20 mouse cellular contexts compared by ENCODE assay signal in the genomic region with DNA sequence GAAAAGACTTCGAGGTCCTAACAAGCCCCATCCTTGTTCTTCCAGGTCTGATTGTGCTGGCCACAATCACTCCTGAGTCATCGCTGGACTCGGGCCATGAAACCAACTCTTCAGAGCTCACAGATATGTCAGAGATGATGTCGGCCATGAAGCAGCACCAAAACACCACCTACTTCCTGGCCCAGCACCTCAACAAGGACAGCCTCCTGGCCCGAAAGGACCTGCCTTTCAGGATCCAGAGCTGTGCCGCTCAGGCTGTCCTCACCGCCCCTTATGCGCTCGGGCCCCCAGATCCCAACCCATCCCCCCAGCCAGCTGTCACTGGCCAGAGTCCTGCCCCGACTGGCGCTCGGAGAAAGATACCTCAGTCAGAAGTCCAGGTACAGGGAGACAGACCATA. TPM values are rescaled to one million over a fixed set of nuclear protein-coding genes. Genes with fewer than 3 reads are reported as not detected.
A peak's percentile ranks its signal among the peaks of the same experiment; 100 is the strongest.
DNase-seq lines count a peak whose midpoint lies in the region; ATAC-seq lines count a peak whose summit lies in the region.
"Had no signal": no experiment of that assay in that cellular context is flagged by ENCODE, and none has a peak within 500 bp of the region (broad histone marks: within the 10 kb centered on the region; RNA-seq: fewer than 3 reads in every experiment).

No protein-coding gene starts in this region.

- 89% methylated on average over 12 of the region's 12 CpGs for WGBS in kidney, embryonic 16.5 days
- 84% methylated on average over 12 of the region's 12 CpGs for WGBS in hindbrain, embryonic 14.5 days

- H3K27me3 ChIP-seq in kidney, embryonic 16.5 days (ENCODE audit: insufficient read depth, low read length): peaks cover 11% of the 10 kb centered on the region
- 0 out of 2 replicates have a peak, but pooled peaks cover 3% of the 10 kb centered on the region for H3K27me3 ChIP-seq in hindbrain, embryonic 14.5 days (ENCODE audit: control insufficient read depth, insufficient read depth, low read length)
- H3K27me3 ChIP-seq: lung, embryonic 15.5 days had no signal

- no peak overlapping the region for H3K4me2 ChIP-seq in kidney, embryonic 16.5 days (replicated peaks; ENCODE audit: low read depth, low read length)
- H3K4me2 ChIP-seq in hindbrain, embryonic 14.5 days (replicated peaks): no peak overlapping the region
- H3K4me2 ChIP-seq: embryonic facial prominence, embryonic 12.5 days; heart, embryonic 15.5 days; hindbrain, embryonic 12.5 days; liver, embryonic 11.5 days; lung, embryonic 15.5 days had no signal

- H3K27ac ChIP-seq in kidney, embryonic 16.5 days (ENCODE audit: low read length): no peak overlapping the region
- no peak overlapping the region for H3K27ac ChIP-seq in hindbrain, embryonic 14.5 days
- H3K27ac ChIP-seq: embryonic facial prominence, embryonic 12.5 days; forebrain, embryonic 10.5 days; heart, embryonic 15.5 days; hindbrain, embryonic 12.5 days; lung, embryonic 15.5 days had no signal

- no peak overlapping the region for H3K4me3 ChIP-seq in kidney, embryonic 16.5 days (ENCODE audit: low read length)
- H3K4me3 ChIP-seq in hindbrain, embryonic 14.5 days (replicated peaks; ENCODE audit: low read length): no peak overlapping the region
- H3K4me3 ChIP-seq: embryonic facial prominence, embryonic 12.5 days; forebrain, embryonic 10.5 days; heart, embryonic 15.5 days; hindbrain, embryonic 12.5 days; lung, embryonic 15.5 days had no signal

- H3K9me3 ChIP-seq in kidney, embryonic 16.5 days (ENCODE audit: low read length): no peaks in the 10 kb centered on the region
- no peaks in the 10 kb centered on the region for H3K9me3 ChIP-seq in hindbrain, embryonic 14.5 days (ENCODE audit: control insufficient read depth, low read length)
- H3K9me3 ChIP-seq: embryonic facial prominence, embryonic 12.5 days; forebrain, embryonic 10.5 days; heart, embryonic 15.5 days; hindbrain, embryonic 12.5 days; lung, embryonic 15.5 days had no signal

- H3K9ac ChIP-seq in kidney, embryonic 16.5 days (replicated peaks; ENCODE audit: low read length): no peak overlapping the region
- H3K9ac ChIP-seq in hindbrain, embryonic 14.5 days: no peak overlapping the region
- H3K9ac ChIP-seq: embryonic facial prominence, embryonic 12.5 days; heart, embryonic 15.5 days; hindbrain, embryonic 12.5 days; lung, embryonic 15.5 days had no signal

- 0 out of 2 replicates have a peak, but pooled peaks have one; percentile 12 for ATAC-seq in kidney, embryonic 16.5 days (ENCODE audit: low FRiP score, low TSS enrichment)
- no peak for ATAC-seq in hindbrain, embryonic 14.5 days (ENCODE audit: low FRiP score)
- ATAC-seq: intestine, embryonic 16.5 days; midbrain, embryonic 16.5 days; Patski had no signal

- no peak for DNase-seq in kidney, postnatal 4 days
- DNase-seq in adipocyte (ENCODE audit: low spot score): peak; percentile 14
- DNase-seq in cerebellum, adult 11-12 months: peak; percentile 50
- peak; percentile 41 to 52 for DNase-seq in cerebellum, postnatal 36 days
- no peak for DNase-seq in hindbrain, embryonic 14.5 days (ENCODE audit: low spot score)
- DNase-seq in right cerebral cortex, postnatal 14 days: no peak
- DNase-seq: kidney, postnatal 10 days; layer of hippocampus, adult 9-11 months; right cerebral cortex, postnatal 4 days; thymus, adult 2 months had no signal

- H3K4me1 ChIP-seq in kidney, embryonic 16.5 days (ENCODE audit: insufficient read depth, low read length): no peaks in the 10 kb centered on the region
- H3K4me1 ChIP-seq in hindbrain, embryonic 14.5 days (replicated peaks; ENCODE audit: control insufficient read depth, insufficient read depth, low read length): no peaks in the 10 kb centered on the region
- H3K4me1 ChIP-seq: embryonic facial prominence, embryonic 12.5 days; forebrain, embryonic 10.5 days; heart, embryonic 15.5 days; hindbrain, embryonic 12.5 days; lung, embryonic 15.5 days had no signal

- H3K36me3 ChIP-seq in kidney, embryonic 16.5 days (ENCODE audit: insufficient read depth, low read length): no peaks in the 10 kb centered on the region
- H3K36me3 ChIP-seq in hindbrain, embryonic 14.5 days (replicated peaks; ENCODE audit: control insufficient read depth, insufficient read depth): no peaks in the 10 kb centered on the region
- H3K36me3 ChIP-seq: embryonic facial prominence, embryonic 12.5 days; forebrain, embryonic 10.5 days; heart, embryonic 15.5 days; hindbrain, embryonic 12.5 days; lung, embryonic 15.5 days had no signal

RNA-seq across cellular contexts. Expression of a gene that starts 25.9 kb away (rescaled TPM):
- polyA plus RNA-seq in kidney, embryonic 16.5 days (2015; fragmentation: Nextera tagmentation; extraction: Ambion mirVana): 45.3 and 45.8 TPM in 2 replicates
- 89.4 and 98.9 TPM in 2 replicates for polyA plus RNA-seq in hindbrain, embryonic 14.5 days (2014; fragmentation: Nextera tagmentation; extraction: Ambion mirVana)

Comparison
In these comparisons a context has a peak if more than half of its experiments do, and no peak if none do; other contexts are left out.
1. DNase-seq: peak in adipocyte (single experiment), cerebellum, adult 11-12 months (single experiment) and cerebellum, postnatal 36 days (2 of 2); none in kidney, postnatal 4 days (0 of 2), hindbrain, embryonic 14.5 days (single experiment) and right cerebral cortex, postnatal 14 days (single experiment).